Mouse (Mus musculus) right cerebral cortex, postnatal 4 days (tissue): ENCODE measurements around the gene Mrpl51.

Source experiments
- DNase-seq: peaks from one replicate; pipeline ENCODE4 v3.0.0-alpha.2; 2022

The Mrpl51 gene

GRCm38 (mm10) chr6:125236782-125237181 is 45.2 kb downstream of the Mrpl51 start, which contains the start of gene Cd27:
Gene Cd27 (minus strand): TSS chr6:125237010.
- DNase-seq = no peak

GRCm38 (mm10) chr6:125237421-125237820 is 45.8 kb downstream of the Mrpl51 start:
- DNase-seq = no peak

- DNase-seq = no peak
Measured at GRCm38 (mm10) chr6:125238396-125238795, 46.8 kb downstream of the Mrpl51 start.

- no peak for DNase-seq
Measured at GRCm38 (mm10) chr6:125239547-125239946, 47.9 kb downstream of the Mrpl51 start.

- DNase-seq = no peak
Measured at GRCm38 (mm10) chr6:125240617-125241016, 49.0 kb downstream of the Mrpl51 start.

- no peak for DNase-seq
Measured at GRCm38 (mm10) chr6:125241566-125241965, 50.0 kb downstream of the Mrpl51 start.

- DNase-seq = no peak
Measured at GRCm38 (mm10) chr6:125244551-125244950, 53.0 kb downstream of the Mrpl51 start.
